Mouse (Mus musculus) ES-E14 (cell line): ENCODE results near the gene Gli3.

Experiments used
- HCFC1 ChIP-seq: IDR thresholded peaks from 2 replicates; pipeline ENCODE4 v1.6.1; 2012; ENCODE audit warnings: low read length, inconsistent platforms, borderline replicate concordance; ENCODE audit not compliant: insufficient read depth
- ZC3H11A ChIP-seq: IDR thresholded peaks from 2 replicates; pipeline ENCODE4 v1.6.1; 2012; ENCODE audit warnings: low read depth, mild to moderate bottlenecking, inconsistent platforms, low read length, borderline replicate concordance

- no peak for TF ChIP-seq ZC3H11A
- TF ChIP-seq HCFC1 = no peak
These were observed 5.2 kb upstream of the Gli3 start for GRCm38 (mm10) chr13:15457841-15458240.
